Mouse (Mus musculus) intestine, embryonic 15.5 days (tissue): ENCODE measurements at regions not wholly inside any gene's neighbourhood (a gene's known extent, or its start where the extent isn't known, plus 50 kb on each side); places are given as distances from the start of the nearest gene placed in this dataset.

Source experiments
- ATAC-seq: fragments of 200-750 bp; cut with Nextera tagmentation; 2 replicates; pipeline ENCODE4 v1.8.0; 2017; ENCODE audit warnings: moderate TSS enrichment, moderate library complexity
- H3K27ac ChIP-seq: fragments of 300-500 bp; sonication (generic); 2 replicates; pipeline ENCODE4 v1.5.1; 2015; ENCODE audit warnings: mild to moderate bottlenecking, inconsistent platforms
- H3K27me3 ChIP-seq: fragments of 300-500 bp; sonication (generic); replicated peaks from 2 replicates; pipeline ENCODE4 v1.6.1; 2015; ENCODE audit warnings: inconsistent platforms
- H3K36me3 ChIP-seq: fragments of 300-500 bp; sonication (generic); 2 replicates; pipeline ENCODE4 v1.6.1; 2015; ENCODE audit warnings: inconsistent platforms
- H3K4me1 ChIP-seq: fragments of 300-500 bp; sonication (generic); replicated peaks from 2 replicates; pipeline ENCODE4 v1.6.1; 2015; ENCODE audit warnings: inconsistent platforms
- H3K4me2 ChIP-seq: fragments of 300-500 bp; sonication (generic); replicated peaks from 2 replicates; pipeline ENCODE4 v1.6.1; 2015; ENCODE audit warnings: mild to moderate bottlenecking, inconsistent platforms
- H3K4me3 ChIP-seq: fragments of 300-500 bp; sonication (generic); replicated peaks from 2 replicates; pipeline ENCODE4 v1.5.1; 2015; ENCODE audit warnings: inconsistent platforms
- H3K9ac ChIP-seq: fragments of 300-500 bp; sonication (generic); 2 replicates; pipeline ENCODE4 v1.6.1; 2015; ENCODE audit warnings: inconsistent platforms
- H3K9me3 ChIP-seq: fragments of 300-500 bp; sonication (generic); 2 replicates; pipeline ENCODE4 v1.6.1; 2016; ENCODE audit warnings: inconsistent platforms
- WGBS: fragments of 180-500 bp; shearing (Covaris S2); methylation state at CpG from one replicate; pipeline ENCODE4 v1.1.7; 2015; 5-methylcytosine and 5-hydroxymethylcytosine counted together

DNA sequence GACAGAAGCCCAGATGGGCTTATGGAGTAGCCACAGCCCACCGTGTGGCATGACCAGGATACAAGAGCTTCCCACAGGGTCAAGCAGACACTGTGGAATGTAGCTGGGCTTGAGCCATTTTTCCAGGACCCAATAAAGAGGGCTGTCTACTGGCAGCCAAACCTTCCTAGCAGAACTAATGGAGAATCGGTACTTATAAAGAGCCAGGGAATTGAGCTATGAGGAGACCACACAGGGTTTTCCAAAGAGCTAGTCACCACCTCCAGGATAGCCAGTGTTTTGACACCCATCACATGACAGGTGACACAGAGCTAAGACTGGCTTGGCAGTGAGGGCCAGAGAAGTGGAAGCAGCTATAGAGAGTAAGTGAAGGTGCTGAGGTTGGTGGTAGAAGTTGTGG, 149.9 kb downstream of the Map2k4 start:
- WGBS: 85% methylated on average over 2 of the region's 2 CpGs
- Histone ChIP-seq H3K9ac (no peak overlapping the region), H3K27ac (no peak overlapping the region), H3K4me3 (no peak overlapping the region), H3K36me3 (no peaks in the 10 kb centered on the region), H3K4me2 (no peak overlapping the region), H3K27me3 (no peaks in the 10 kb centered on the region), H3K4me1 (no peaks in the 10 kb centered on the region), H3K9me3 (no peaks in the 10 kb centered on the region)
- ATAC-seq: no peak

DNA sequence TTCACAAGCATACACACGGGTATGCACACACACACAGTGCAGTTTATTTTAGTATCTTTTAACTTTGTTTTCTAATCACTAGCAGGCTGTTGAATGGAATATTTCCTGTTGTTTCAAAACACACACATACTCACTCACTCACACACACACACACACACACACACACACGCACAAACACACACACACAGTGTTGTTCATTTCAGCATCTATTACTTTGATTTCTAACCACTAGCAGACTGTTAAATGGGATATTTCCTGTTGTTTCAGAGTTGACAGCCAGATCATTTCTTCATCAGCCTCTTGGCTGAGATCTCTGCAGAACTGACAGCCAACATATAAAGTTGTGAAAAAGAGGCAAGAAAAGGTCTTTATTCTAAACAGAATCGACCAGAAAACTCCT, 150.9 kb downstream of the Map2k4 start:
- no peaks in the 10 kb centered on the region for H3K9me3 ChIP-seq
- no peak overlapping the region for H3K4me2 ChIP-seq
- no peak overlapping the region for H3K27ac ChIP-seq
- 73% methylated on average over 3 of the region's 3 CpGs for WGBS
- H3K9ac ChIP-seq: no peak overlapping the region
- H3K4me3 ChIP-seq: no peak overlapping the region
- H3K27me3 ChIP-seq: no peaks in the 10 kb centered on the region
- H3K4me1 ChIP-seq: no peaks in the 10 kb centered on the region
- H3K36me3 ChIP-seq: no peaks in the 10 kb centered on the region
- ATAC-seq: no peak

DNA sequence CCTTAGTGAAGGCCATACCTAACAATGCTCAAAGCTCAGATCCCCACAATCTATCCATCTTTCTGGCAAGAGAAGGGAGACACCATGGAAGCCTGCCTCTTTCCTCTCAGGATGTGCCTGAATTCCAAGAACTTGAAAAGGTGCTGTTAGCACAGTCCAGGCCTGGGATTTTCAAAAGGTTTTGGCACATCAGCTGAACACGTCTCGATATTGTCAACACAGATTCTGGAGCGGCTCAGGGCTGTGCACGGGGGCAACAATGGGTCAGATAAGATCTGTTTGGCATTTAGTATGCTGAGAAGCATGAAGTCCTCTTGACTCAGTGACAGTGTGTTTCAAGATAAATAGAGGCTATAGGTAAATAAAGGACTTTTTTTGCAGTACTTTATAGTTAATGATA, 152.8 kb downstream of the Map2k4 start:
- no peak overlapping the region for H3K4me3 ChIP-seq
- no peak overlapping the region for H3K9ac ChIP-seq
- no peak overlapping the region for H3K4me2 ChIP-seq
- H3K36me3 ChIP-seq: no peaks in the 10 kb centered on the region
- H3K27ac ChIP-seq: no peak overlapping the region
- H3K4me1 ChIP-seq: no peaks in the 10 kb centered on the region
- no peaks in the 10 kb centered on the region for H3K27me3 ChIP-seq
- no peaks in the 10 kb centered on the region for H3K9me3 ChIP-seq
- ATAC-seq: no peak
- WGBS: 34% methylated on average over 4 of the region's 4 CpGs

DNA sequence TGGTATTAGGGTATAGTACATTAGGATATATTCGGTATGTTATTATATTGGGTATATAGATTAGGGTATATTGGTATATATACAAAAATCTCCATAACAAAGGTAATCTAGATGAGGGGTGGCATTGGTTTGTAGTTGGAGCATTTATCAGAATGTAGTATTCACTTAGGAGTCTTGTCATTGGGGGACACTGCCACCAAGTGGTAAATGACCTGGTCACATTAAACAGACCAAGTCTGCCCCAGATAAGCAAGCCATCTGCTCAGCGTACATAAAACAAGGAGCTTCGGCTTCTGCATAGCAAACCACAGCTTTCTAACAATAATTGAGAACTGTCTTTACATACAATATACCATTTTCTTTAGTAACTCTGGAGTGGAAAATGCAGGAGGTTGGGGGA, 156.9 kb downstream of the Map2k4 start:
- H3K27ac ChIP-seq: no peak overlapping the region
- no peak overlapping the region for H3K9ac ChIP-seq
- 56% methylated on average over 3 of the region's 3 CpGs for whole genome bisulfite sequencing
- H3K9me3 ChIP-seq: no peaks in the 10 kb centered on the region
- H3K36me3 ChIP-seq: no peaks in the 10 kb centered on the region
- H3K4me1 ChIP-seq: no peaks in the 10 kb centered on the region
- no peaks in the 10 kb centered on the region for H3K27me3 ChIP-seq
- H3K4me2 ChIP-seq: no peak overlapping the region
- H3K4me3 ChIP-seq: no peak overlapping the region
- no peak for ATAC-seq

DNA sequence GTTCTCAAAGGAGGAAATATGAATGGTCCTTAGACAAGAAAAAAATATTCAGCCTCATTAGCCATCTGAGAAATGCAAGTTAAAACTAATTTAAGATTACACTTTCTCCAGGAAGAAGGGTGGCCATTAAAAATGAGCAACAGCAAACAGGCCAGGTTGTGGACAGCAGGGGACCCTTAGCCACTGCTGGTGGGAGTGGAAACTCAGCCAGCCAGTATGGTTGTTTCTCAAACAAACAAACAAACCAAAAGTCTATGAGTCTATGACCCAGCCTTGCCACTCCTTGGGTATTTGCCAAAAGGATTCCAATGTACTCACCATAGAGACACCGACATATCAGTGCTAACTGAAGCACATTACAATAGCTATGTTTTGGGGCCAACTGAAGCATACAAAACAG, 157.7 kb downstream of the Map2k4 start:
- H3K9ac ChIP-seq: no peak overlapping the region
- no peaks in the 10 kb centered on the region for H3K4me1 ChIP-seq
- H3K4me3 ChIP-seq: no peak overlapping the region
- 89% methylated on average over 1 of the region's 1 CpGs for WGBS
- H3K27ac ChIP-seq: no peak overlapping the region
- H3K36me3 ChIP-seq: no peaks in the 10 kb centered on the region
- ATAC-seq: no peak
- no peaks in the 10 kb centered on the region for H3K9me3 ChIP-seq
- no peak overlapping the region for H3K4me2 ChIP-seq
- H3K27me3 ChIP-seq: no peaks in the 10 kb centered on the region

DNA sequence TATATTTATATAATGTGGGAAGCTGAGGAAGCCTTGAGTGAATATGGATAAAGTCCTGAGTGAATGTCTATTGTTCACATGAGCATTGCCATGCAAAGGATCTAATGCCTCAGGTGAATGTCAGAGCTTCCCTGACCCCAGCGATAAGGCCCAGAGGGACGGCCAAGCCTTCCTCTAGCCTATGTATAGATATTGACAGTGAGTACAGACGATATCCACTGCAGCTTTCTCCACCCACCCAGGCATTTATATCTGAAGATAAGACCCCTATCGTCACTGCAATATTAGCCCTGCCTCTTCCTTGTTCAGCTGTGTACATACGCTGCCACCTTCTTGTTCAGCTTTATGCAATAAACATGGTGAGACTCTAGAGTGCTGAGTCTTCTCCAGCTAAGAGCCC, 158.8 kb downstream of the Map2k4 start:
- H3K36me3 ChIP-seq: no peaks in the 10 kb centered on the region
- no peaks in the 10 kb centered on the region for H3K9me3 ChIP-seq
- H3K27me3 ChIP-seq: no peaks in the 10 kb centered on the region
- 78% methylated on average over 5 of the region's 5 CpGs for WGBS
- no peak overlapping the region for H3K27ac ChIP-seq
- no peaks in the 10 kb centered on the region for H3K4me1 ChIP-seq
- ATAC-seq: no peak
- no peak overlapping the region for H3K4me3 ChIP-seq
- no peak overlapping the region for H3K9ac ChIP-seq
- H3K4me2 ChIP-seq: no peak overlapping the region

DNA sequence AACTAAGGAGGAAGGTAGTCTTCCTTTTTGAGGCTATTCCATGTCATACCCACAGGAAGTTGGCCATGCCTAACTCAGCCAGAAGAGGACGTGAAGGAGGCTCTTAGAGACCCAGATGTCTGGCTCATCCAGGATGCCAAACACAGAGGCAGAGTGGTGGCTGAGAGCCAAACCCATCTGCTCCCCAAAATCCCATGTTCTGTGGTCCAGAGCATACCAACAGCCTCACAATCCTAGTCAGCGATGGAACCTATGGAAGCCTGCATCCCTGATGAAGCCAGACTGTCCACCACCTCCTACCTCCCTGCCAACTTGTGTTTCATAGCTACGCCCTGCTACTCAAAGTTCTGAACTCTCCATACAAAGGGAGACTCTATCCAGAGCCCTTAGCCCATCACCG, 169.1 kb downstream of the Map2k4 start:
- Histone ChIP-seq H3K9ac (no peak overlapping the region), H3K4me3 (no peak overlapping the region), H3K9me3 (no peaks in the 10 kb centered on the region), H3K4me1 (no peaks in the 10 kb centered on the region), H3K27ac (no peak overlapping the region), H3K36me3 (no peaks in the 10 kb centered on the region), H3K4me2 (no peak overlapping the region), H3K27me3 (no peaks in the 10 kb centered on the region)
- WGBS: 84% methylated on average over 4 of the region's 4 CpGs
- ATAC-seq: no peak

DNA sequence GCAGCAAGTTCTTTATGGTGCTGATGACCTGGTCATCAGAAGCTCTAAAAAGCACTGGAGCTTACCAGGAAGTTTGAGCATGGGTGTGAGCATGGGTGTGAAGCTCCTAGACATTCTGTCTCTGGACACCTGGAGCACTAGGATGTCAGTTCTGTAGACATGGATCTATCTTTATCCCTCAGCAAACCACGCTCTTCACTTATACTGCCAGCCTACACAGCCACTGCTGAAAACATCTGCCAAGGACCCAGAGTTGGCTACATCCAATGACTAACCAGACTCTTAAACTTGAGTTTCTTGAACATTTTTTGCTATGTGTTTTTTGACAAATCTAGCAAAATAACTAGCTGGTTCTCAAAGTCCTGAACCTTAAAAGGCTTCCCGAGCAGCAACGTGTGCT, 177.6 kb downstream of the Map2k4 start:
- ATAC-seq: no peak
- Histone ChIP-seq H3K4me3 (no peak overlapping the region), H3K9ac (no peak overlapping the region), H3K27ac (no peak overlapping the region), H3K27me3 (no peaks in the 10 kb centered on the region), H3K36me3 (no peaks in the 10 kb centered on the region), H3K4me2 (no peak overlapping the region), H3K4me1 (no peaks in the 10 kb centered on the region), H3K9me3 (no peaks in the 10 kb centered on the region)
- WGBS: 94% methylated on average over 3 of the region's 3 CpGs

DNA sequence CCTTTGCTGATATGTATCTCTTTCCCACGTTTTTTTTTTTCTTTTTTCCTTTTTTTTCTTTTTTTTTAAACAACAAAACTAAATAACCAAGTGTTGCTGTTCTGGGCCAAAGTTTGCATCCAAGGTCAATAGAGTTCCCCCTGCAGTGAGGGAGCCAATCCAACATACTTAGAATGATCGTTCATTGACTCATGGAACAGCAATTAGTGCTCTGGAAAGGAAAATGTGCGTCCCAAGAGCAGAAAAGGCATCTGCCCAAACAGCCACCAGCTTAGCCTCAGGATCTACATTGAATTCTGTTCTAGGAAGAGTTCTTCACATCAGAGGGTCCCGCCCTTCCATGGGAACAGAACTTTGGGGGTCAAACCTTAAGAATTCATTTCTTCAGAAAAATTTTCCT, 179.0 kb downstream of the Map2k4 start:
- no peak for ATAC-seq
- Histone ChIP-seq H3K9me3 (no peaks in the 10 kb centered on the region), H3K27me3 (no peaks in the 10 kb centered on the region), H3K4me3 (no peak overlapping the region), H3K4me2 (no peak overlapping the region), H3K36me3 (no peaks in the 10 kb centered on the region), H3K27ac (no peak overlapping the region), H3K9ac (no peak overlapping the region), H3K4me1 (no peaks in the 10 kb centered on the region)
- 69% methylated on average over 4 of the region's 4 CpGs for WGBS

DNA sequence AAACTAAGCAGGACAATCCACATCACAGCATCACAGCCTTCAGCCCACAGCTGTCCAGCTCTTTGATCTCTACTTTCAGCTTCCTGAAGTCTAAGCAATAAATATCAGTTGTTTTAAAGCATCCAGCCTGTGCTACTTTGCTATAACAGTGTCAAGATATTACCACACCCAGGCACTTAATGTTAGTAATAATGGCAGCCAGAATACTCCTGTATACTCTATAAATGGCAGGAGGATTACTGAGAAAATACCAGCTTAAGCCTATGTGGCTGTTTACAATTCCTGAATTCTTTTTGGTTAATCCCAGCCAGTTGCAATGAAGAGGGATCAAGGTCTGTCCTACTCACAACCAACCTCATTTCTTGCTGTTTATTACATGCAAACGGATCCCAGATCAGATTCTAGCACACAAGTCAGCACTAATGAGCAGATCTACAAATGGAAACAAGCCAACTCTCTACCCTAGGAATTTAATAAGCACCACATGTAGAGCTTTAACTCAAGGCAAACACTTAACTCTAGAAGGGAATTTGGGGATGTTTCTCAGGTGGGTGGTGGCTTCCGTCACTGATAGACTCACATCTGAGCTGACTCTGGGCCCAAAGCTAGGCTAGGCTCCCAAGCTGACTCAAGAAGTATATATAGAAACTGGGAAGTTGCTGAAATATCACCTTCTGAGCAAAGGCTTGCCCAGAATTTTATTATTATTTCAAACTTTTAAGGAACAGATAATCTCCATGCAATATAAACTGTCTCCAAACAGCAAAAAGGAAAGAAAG, 190.6 kb downstream of the Map2k4 start:
- 69% methylated on average over 2 of the region's 2 CpGs for WGBS
- no peak overlapping the region for H3K4me2 ChIP-seq
- no peaks in the 10 kb centered on the region for H3K36me3 ChIP-seq
- H3K27me3 ChIP-seq: no peaks in the 10 kb centered on the region
- H3K27ac ChIP-seq: no peak overlapping the region
- no peak overlapping the region for H3K4me3 ChIP-seq
- H3K9ac ChIP-seq: no peak overlapping the region
- ATAC-seq: no peak
- no peaks in the 10 kb centered on the region for H3K9me3 ChIP-seq
- no peaks in the 10 kb centered on the region for H3K4me1 ChIP-seq

DNA sequence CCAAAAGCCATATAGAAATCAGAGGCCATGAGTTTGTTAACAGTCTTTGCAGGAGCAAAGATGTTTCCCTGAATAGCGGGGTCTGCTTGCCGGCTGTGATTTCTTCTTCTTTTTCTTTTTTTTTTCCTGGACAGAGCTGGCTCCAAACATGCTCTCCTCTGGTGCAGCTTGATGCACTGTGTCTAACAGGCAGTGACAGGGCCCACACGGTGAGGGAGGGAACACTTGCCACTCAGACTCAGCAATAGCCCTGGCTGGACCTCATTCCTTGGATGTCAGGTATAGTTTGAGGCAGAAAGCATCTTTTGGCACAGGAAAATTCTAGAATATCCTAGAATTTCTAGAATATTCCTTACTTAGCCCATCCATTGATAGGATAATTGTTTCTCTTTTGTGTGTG, 199.6 kb downstream of the Map2k4 start:
- no peak for ATAC-seq

DNA sequence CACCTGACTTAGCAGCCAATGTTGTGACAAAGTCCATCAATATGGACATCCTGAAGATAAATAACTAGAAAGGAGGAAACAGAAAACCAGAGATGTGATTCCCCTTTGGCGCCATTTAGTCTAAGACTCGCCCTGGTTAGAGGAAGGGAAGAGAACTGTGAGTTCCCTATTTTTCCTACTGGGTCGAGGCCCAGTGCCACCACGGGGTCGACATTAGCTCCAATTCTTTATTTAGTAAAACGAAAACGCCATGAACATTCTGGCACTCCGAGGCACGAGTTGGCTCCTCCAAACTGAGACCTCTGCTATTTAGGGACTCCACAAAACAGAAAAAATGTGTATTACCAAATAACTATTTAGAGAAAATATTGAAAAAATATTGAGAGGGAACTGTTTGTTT, 220.3 kb downstream of the Map2k4 start:
- H3K27me3 ChIP-seq: no peaks in the 10 kb centered on the region
- no peak overlapping the region for H3K27ac ChIP-seq
- H3K9me3 ChIP-seq: no peaks in the 10 kb centered on the region
- H3K4me2 ChIP-seq: no peak overlapping the region
- no peak overlapping the region for H3K4me3 ChIP-seq
- H3K4me1 ChIP-seq: no peaks in the 10 kb centered on the region
- ATAC-seq: no peak
- no peak overlapping the region for H3K9ac ChIP-seq
- WGBS: 87% methylated on average over 9 of the region's 9 CpGs
- no peaks in the 10 kb centered on the region for H3K36me3 ChIP-seq

More for the DNA sequence above, 199.6 kb downstream of the Map2k4 start:
- Histone ChIP-seq H3K27ac (no peak overlapping the region), H3K9ac (no peak overlapping the region), H3K4me1 (no peaks in the 10 kb centered on the region), H3K4me2 (no peak overlapping the region), H3K36me3 (no peaks in the 10 kb centered on the region), H3K4me3 (no peak overlapping the region), H3K27me3 (no peaks in the 10 kb centered on the region), H3K9me3 (no peaks in the 10 kb centered on the region)
- 50% methylated on average over 3 of the region's 3 CpGs for WGBS

DNA sequence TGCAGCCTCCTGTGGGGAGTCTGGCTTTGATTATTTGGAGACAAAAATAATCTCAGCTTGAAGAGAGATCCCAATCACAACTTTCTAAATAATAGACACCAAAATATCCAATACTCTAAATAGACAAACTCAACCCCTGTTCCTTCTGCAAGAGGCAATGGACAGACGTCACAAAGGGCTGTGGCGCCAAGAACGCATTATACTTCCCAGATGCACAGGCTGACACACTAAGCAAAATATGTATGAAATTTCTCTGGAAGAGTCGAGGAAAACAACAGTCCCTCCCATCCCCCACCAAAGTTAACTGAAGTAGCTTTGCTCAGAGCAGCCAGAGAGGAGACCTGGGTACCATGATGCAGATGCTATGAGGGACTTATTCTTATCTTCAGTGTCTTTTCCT, 229.9 kb downstream of the Map2k4 start:
- WGBS: 79% methylated on average over 4 of the region's 4 CpGs

More for the DNA sequence above, 229.9 kb downstream of the Map2k4 start:
- H3K27ac ChIP-seq: no peak overlapping the region
- no peak for ATAC-seq
- H3K36me3 ChIP-seq: no peaks in the 10 kb centered on the region
- H3K9ac ChIP-seq: no peak overlapping the region
- no peaks in the 10 kb centered on the region for H3K9me3 ChIP-seq
- no peak overlapping the region for H3K4me3 ChIP-seq
- no peaks in the 10 kb centered on the region for H3K27me3 ChIP-seq
- H3K4me2 ChIP-seq: no peak overlapping the region
- no peaks in the 10 kb centered on the region for H3K4me1 ChIP-seq
